Mouse (Mus musculus) lung, adult 2 months (tissue): Measurements from ENCODE around the gene Aox1.

ENCODE experiments used
- CTCF ChIP-seq: fragments of 200-500 bp; IDR thresholded peaks from 2 replicates; pipeline ENCODE4 v1.5.1; 2011; ENCODE audit warnings: mild to moderate bottlenecking, low read length, control low read depth; ENCODE audit not compliant: insufficient read depth
- POLR2A ChIP-seq: fragments of 200-500 bp; IDR thresholded peaks from 2 replicates; pipeline ENCODE4 v1.6.1; 2011; ENCODE audit warnings: low read depth, mild to moderate bottlenecking, control low read depth, low read length, borderline replicate concordance; ENCODE audit errors: extremely low read depth

GRCm38 (mm10) chr1:58065151-58065550 lies 35.4 kb downstream of the Aox1 start:
- TF ChIP-seq CTCF (no peak), POLR2A (no peak)
